Mouse (Mus musculus): ENCODE measurements at regions not wholly inside any gene's neighbourhood (a gene's known extent, or its start where the extent isn't known, plus 50 kb on each side); places are given as distances from the start of the nearest gene placed in this dataset.

DNA sequence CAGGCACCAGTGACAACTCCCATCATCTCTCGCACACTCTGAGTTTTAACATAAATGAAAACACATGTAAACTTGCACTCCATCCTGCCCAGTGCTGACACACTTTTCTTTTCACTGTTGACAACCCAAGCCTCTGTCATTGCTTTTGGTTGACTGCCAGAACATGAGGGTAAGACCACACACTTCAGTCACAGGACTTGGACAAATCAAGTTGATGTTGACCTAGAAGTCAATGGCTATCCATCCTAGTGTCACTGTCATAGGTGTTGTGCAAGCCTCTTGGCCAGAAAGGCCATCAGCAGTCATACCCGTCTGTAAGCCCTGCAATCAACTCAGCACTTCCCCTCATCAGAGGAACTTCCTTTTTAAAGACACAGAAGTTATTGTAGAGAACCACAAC lies 208.9 kb upstream of the Foxq1 start:
- TF ChIP-seq POLR2A (IDR thresholded peaks at IDR 0.05; ENCODE audit: borderline replicate concordance, extremely low read depth, insufficient read depth, insufficient read length, poor library complexity, severe bottlenecking), result no peak
- no peak for TF ChIP-seq CTCF (IDR thresholded peaks at IDR 0.05; ENCODE audit: borderline replicate concordance, extremely low read depth, insufficient read depth, insufficient read length)

Data from brain, embryonic 14.5 days (tissue).